In genomic region chr1:135498455-135499358, GRCm38 (mm10) we compare ENCODE assay signal across 22 mouse cellular contexts.
A peak's percentile ranks its signal among the peaks of the same experiment; 100 is the strongest.
DNase-seq lines count a peak whose midpoint lies in the region; ATAC-seq and TF ChIP-seq lines count a peak whose summit lies in the region.
"Had no signal": no experiment of that assay in that cellular context is flagged by ENCODE, and none has a peak within 500 bp of the region (broad histone marks: within the 10 kb centered on the region; RNA-seq: fewer than 3 reads in every experiment).

No protein-coding gene starts in this region.

- H3K9ac ChIP-seq in forebrain, embryonic 12.5 days = no peak overlapping the region
- no peak overlapping the region for H3K9ac ChIP-seq in forebrain, embryonic 13.5 days
- no peak overlapping the region for H3K9ac ChIP-seq in midbrain, embryonic 11.5 days (ENCODE audit: low read length)
- H3K9ac ChIP-seq in midbrain, embryonic 14.5 days (replicated peaks; ENCODE audit: low read length) = no peak overlapping the region
- no peak overlapping the region for H3K9ac ChIP-seq in intestine, embryonic 15.5 days
- H3K9ac ChIP-seq: hindbrain, embryonic 14.5 days; lung, embryonic 15.5 days had no signal

- ATAC-seq in forebrain, embryonic 12.5 days (ENCODE audit: low FRiP score) = peak; percentile 30; the same call in 1 of the 2 replicates
- no peak for ATAC-seq in forebrain, embryonic 13.5 days
- ATAC-seq in midbrain, embryonic 11.5 days (ENCODE audit: low FRiP score) = peak; percentile 78
- ATAC-seq in midbrain, embryonic 14.5 days (ENCODE audit: low FRiP score, low TSS enrichment) = no peak
- peak; percentile 74 for ATAC-seq in intestine, embryonic 15.5 days
- ATAC-seq: activated CD4-positive, CD25-positive, alpha-beta regulatory T cell, adult 4 months; midbrain, embryonic 16.5 days; Patski had no signal

- H3K4me1 ChIP-seq in forebrain, embryonic 12.5 days = peaks cover 23% of the 10 kb centered on the region
- H3K4me1 ChIP-seq in forebrain, embryonic 13.5 days = peaks cover 33% of the 10 kb centered on the region
- peaks cover 20% of the 10 kb centered on the region for H3K4me1 ChIP-seq in midbrain, embryonic 11.5 days (ENCODE audit: control insufficient read depth, insufficient read depth, low read length)
- H3K4me1 ChIP-seq in midbrain, embryonic 14.5 days (ENCODE audit: control insufficient read depth, insufficient read depth, low read length) = peaks cover 4% of the 10 kb centered on the region; the same call in 1 of the 2 replicates
- H3K4me1 ChIP-seq in intestine, embryonic 15.5 days (replicated peaks) = peaks cover 6% of the 10 kb centered on the region

- H3K27ac ChIP-seq in forebrain, embryonic 12.5 days = no peak overlapping the region
- no peak overlapping the region for H3K27ac ChIP-seq in forebrain, embryonic 13.5 days
- H3K27ac ChIP-seq in midbrain, embryonic 11.5 days (ENCODE audit: low read depth, low read length) = no peak overlapping the region
- H3K27ac ChIP-seq in midbrain, embryonic 14.5 days (replicated peaks; ENCODE audit: low read depth, low read length) = no peak overlapping the region
- no peak overlapping the region for H3K27ac ChIP-seq in intestine, embryonic 15.5 days
- no peak overlapping the region for H3K27ac ChIP-seq in left cerebral cortex, adult 2 months
- H3K27ac ChIP-seq: hindbrain, embryonic 14.5 days; lung, embryonic 15.5 days; macrophage had no signal

- 26% methylated on average over 20 of the region's 20 CpGs for WGBS in forebrain, embryonic 12.5 days
- WGBS in forebrain, embryonic 13.5 days = 14% methylated on average over 20 of the region's 20 CpGs
- 22% methylated on average over 20 of the region's 20 CpGs for WGBS in midbrain, embryonic 11.5 days
- WGBS in midbrain, embryonic 14.5 days = 17% methylated on average over 20 of the region's 20 CpGs
- WGBS in intestine, embryonic 15.5 days = 76% methylated on average over 20 of the region's 20 CpGs

- no peaks in the 10 kb centered on the region for H3K27me3 ChIP-seq in forebrain, embryonic 12.5 days
- H3K27me3 ChIP-seq in forebrain, embryonic 13.5 days = no peaks in the 10 kb centered on the region
- no peaks in the 10 kb centered on the region for H3K27me3 ChIP-seq in midbrain, embryonic 11.5 days (ENCODE audit: control insufficient read depth, insufficient read depth, low read length)
- no peaks in the 10 kb centered on the region for H3K27me3 ChIP-seq in midbrain, embryonic 14.5 days (ENCODE audit: control insufficient read depth, insufficient read depth, low read length)
- no peaks in the 10 kb centered on the region for H3K27me3 ChIP-seq in intestine, embryonic 15.5 days (replicated peaks)
- H3K27me3 ChIP-seq: lung, embryonic 15.5 days; Patski had no signal

- H3K36me3 ChIP-seq in forebrain, embryonic 12.5 days (replicated peaks) = no peaks in the 10 kb centered on the region
- no peaks in the 10 kb centered on the region for H3K36me3 ChIP-seq in forebrain, embryonic 13.5 days (ENCODE audit: poor library complexity, severe bottlenecking)
- H3K36me3 ChIP-seq in midbrain, embryonic 11.5 days (ENCODE audit: control insufficient read depth, insufficient read depth, low read length) = no peaks in the 10 kb centered on the region
- H3K36me3 ChIP-seq in midbrain, embryonic 14.5 days (ENCODE audit: control insufficient read depth, insufficient read depth, low read length) = 0 out of 2 replicates have a peak, but pooled peaks cover 2% of the 10 kb centered on the region
- no peaks in the 10 kb centered on the region for H3K36me3 ChIP-seq in intestine, embryonic 15.5 days
- H3K36me3 ChIP-seq: lung, embryonic 15.5 days had no signal

- intact Hi-C loops in left cerebral cortex, adult 2 months (cut with DNase I) = no loop called here

- H3K4me2 ChIP-seq in forebrain, embryonic 12.5 days = no peak overlapping the region
- no peak overlapping the region for H3K4me2 ChIP-seq in forebrain, embryonic 13.5 days
- H3K4me2 ChIP-seq in midbrain, embryonic 11.5 days = no peak overlapping the region
- no peak overlapping the region for H3K4me2 ChIP-seq in midbrain, embryonic 14.5 days (ENCODE audit: low read length)
- no peak overlapping the region for H3K4me2 ChIP-seq in intestine, embryonic 15.5 days (replicated peaks)
- H3K4me2 ChIP-seq: hindbrain, embryonic 14.5 days; lung, embryonic 15.5 days had no signal

- no peak for TF ChIP-seq CTCF in left cerebral cortex, adult 2 months (IDR thresholded peaks at IDR 0.05)

- H3K9me3 ChIP-seq in forebrain, embryonic 12.5 days = no peaks in the 10 kb centered on the region
- no peaks in the 10 kb centered on the region for H3K9me3 ChIP-seq in forebrain, embryonic 13.5 days (replicated peaks)
- no peaks in the 10 kb centered on the region for H3K9me3 ChIP-seq in midbrain, embryonic 11.5 days (ENCODE audit: control insufficient read depth, low read length)
- no peaks in the 10 kb centered on the region for H3K9me3 ChIP-seq in midbrain, embryonic 14.5 days (ENCODE audit: control insufficient read depth, low read length)
- no peaks in the 10 kb centered on the region for H3K9me3 ChIP-seq in intestine, embryonic 15.5 days
- H3K9me3 ChIP-seq: lung, embryonic 15.5 days had no signal

- no peak overlapping the region for H3K4me3 ChIP-seq in forebrain, embryonic 12.5 days (replicated peaks)
- H3K4me3 ChIP-seq in forebrain, embryonic 13.5 days = no peak overlapping the region
- no peak overlapping the region for H3K4me3 ChIP-seq in midbrain, embryonic 11.5 days (ENCODE audit: low read depth, low read length)
- H3K4me3 ChIP-seq in midbrain, embryonic 14.5 days (replicated peaks; ENCODE audit: low read depth, low read length) = no peak overlapping the region
- no peak overlapping the region for H3K4me3 ChIP-seq in intestine, embryonic 15.5 days (replicated peaks)
- no peak overlapping the region for H3K4me3 ChIP-seq in left cerebral cortex, adult 2 months
- H3K4me3 ChIP-seq: erythroblast, embryonic 14.5 days; lung, embryonic 15.5 days had no signal

- peak; percentile 94 for DNase-seq in midbrain, embryonic 11.5 days (ENCODE audit: low spot score, missing footprints)
- DNase-seq in midbrain, embryonic 14.5 days = no peak
- DNase-seq in yolk sac, embryonic 10.5 days (ENCODE audit: low spot score) = peak; percentile 72
- DNase-seq in left cerebral cortex, adult 2 months (ENCODE audit: extremely low spot score in 1 of 2, low spot score in 2 of 2) = no peak
- no peak for DNase-seq in ovary, adult 18-20 months (ENCODE audit: low spot score)
- DNase-seq: adrenal gland, postnatal 25 days; cerebellum, adult 18-20 months; gastrocnemius, postnatal 25 days; heart, postnatal 10 days; kidney, adult 18-20 months; kidney, postnatal 36 days; thymus, adult 18-20 months had no signal

Comparison
In these comparisons a context has a peak if more than half of its experiments do, and no peak if none do; other contexts are left out.
1. ATAC-seq: peak in forebrain, embryonic 12.5 days (single experiment), midbrain, embryonic 11.5 days (single experiment) and intestine, embryonic 15.5 days (single experiment); none in forebrain, embryonic 13.5 days (single experiment) and midbrain, embryonic 14.5 days (single experiment).
2. DNase-seq: peak in midbrain, embryonic 11.5 days (single experiment) and yolk sac, embryonic 10.5 days (single experiment); none in midbrain, embryonic 14.5 days (single experiment), left cerebral cortex, adult 2 months (0 of 2) and ovary, adult 18-20 months (single experiment).